Mouse (Mus musculus): Measurements from ENCODE around the gene Tmem200a.
"Not testable (repeated sequence)": the region's sequence is repeated elsewhere in the genome, so short reads cannot be mapped to it uniquely, and the experiment has no call there.

The Tmem200a gene

GRCm38 (mm10) chr10:25982617-25983016 is 96.2 kb downstream of the Tmem200a start:
- DNase-seq (ENCODE audit: low spot score), result no peak

DNA sequence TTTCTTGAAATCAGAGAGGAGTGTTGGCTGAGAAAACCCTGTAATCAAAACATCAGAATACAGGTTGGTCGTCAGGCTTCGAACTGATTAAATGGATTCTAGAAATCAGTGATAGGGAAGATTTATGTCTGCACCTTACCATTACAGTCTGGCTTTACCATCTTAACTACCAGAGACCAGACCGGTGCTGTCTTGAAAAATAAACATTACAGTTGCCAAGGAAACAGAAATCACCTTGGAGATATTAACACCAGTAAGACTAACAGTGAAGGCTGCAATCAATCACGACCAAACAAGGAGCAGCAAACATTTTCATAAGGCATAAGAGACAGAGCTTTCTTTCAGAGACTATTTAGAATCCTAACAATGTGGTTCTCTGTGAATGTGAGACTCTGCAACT is 116.0 kb downstream of the Tmem200a start:
- DNase-seq (ENCODE audit: low spot score), result no peak

GRCm38 (mm10) chr10:25961066-25961465 is 117.8 kb downstream of the Tmem200a start:
- no peak for DNase-seq (ENCODE audit: low spot score)

DNA sequence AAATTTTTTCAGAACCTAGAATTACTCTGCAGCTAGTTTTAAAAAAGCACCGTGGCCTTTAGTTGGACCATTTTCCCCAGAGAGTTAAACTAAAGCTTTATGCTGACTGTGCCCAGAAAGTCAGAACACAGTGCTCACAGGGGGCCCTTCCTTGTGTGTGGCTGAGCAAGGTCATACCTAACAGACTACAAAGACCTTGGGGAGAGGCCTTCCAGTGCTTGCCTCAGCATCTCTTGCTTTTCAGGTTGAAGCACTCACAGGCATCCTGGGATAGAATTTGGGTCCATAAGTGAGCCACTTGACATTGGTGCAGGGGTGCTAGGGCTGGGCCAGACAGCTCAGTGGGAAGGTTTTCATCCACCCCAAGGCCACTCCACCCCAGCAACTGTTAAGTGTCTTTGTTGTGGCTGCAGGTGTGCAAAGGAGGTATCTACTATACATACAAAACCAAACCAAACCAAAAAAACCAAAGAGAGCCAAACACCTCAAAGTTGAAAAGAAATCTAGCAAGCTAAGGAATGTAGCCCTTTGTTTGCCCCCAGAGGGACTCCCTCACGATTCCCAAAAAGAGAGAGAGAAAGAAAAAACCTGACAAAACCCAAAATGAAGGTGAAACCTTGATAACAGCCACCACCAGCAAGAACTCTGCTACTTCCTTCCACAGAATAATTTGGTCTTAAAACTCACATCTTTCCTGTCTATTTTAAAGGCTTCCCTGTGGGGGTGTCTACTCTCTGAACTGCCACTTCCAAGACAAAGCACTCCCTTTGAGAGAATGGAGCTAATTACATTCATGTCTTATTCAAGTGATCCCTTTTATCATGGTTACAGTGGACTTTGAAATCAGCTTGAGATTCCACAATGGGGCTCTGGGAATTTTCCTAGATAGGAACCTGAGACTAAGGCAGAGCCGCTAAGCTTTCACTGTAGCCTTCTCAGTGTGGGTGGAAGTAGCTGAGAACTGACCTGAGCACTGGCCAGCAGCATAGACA is 119.8 kb downstream of the Tmem200a start:
- DNase-seq (ENCODE audit: low spot score), result no peak

DNA sequence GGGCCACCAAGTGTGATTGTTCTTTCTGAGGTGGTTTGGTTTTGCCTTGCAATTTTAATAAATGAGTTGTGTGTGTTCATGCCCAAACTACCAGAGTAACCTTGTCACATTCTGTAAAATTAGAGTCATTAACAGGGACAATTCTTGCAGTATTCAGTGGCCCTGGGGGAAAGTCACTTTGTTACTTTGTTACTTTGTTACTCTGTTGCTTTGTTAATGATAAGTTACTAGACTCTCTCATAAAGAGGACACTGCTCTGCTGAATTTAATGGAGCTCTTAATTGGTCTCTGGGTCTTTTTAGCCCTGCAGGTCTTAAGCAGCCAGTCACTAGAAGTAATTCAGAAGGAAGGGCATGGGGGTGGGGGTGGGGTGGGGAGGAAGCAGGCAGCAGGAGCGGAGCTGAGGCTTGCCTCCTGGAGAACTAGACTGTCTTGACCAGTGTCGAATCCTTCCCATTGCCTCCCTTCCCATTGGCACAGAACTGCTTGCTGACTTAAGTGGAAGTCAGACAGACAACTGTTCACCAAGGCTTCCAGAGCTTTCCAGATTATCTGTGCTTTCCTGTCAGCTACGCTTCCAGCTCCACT is 124.1 kb downstream of the Tmem200a start:
- DNase-seq (ENCODE audit: low spot score), result no peak

- no peak for DNase-seq (ENCODE audit: low spot score)
Measured at GRCm38 (mm10) chr10:25952838-25953237, 126.0 kb downstream of the Tmem200a start.

GRCm38 (mm10) chr10:25952150-25952549 is 126.7 kb downstream of the Tmem200a start:
- DNase-seq (ENCODE audit: low spot score), result no peak

DNA sequence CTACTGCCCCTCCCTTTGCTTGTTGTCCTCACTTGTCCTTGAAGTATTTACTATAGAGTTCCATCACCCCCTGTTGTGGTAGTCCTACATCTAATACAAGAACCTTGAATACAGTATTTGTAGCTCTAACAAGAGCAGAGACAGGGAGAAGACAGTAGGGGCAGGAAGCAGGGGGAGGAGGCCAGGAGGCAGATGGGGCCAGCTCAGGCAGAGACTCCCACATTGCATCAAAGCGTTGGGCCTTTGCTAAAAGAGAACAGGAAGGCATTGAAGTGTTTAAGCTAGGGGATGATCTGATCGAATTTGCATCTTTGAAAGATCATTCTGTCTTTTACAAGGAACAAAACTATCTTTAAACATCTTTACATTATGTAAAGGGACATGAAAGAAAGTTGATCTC is 133.0 kb downstream of the Tmem200a start:
- no peak for DNase-seq (ENCODE audit: low spot score)

DNA sequence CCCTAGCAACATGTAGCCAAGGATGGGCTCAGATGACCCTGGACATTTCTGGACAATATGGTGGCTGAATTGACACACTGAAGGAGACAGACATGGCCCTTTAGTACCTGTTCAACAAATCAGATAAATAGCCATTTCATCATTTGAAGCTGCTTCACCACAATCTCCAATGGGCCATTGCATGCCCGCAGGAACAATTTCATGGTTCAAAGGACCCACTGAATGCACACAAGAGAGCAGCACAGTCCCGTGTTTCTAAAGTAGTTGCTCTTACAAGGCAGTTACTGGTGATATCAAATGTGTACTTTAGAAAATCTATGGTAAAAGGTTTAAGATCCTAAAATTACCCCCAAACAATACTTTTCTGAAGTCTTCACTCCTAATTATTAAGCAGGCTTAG is 134.2 kb downstream of the Tmem200a start:
- no peak for DNase-seq (ENCODE audit: low spot score)

DNA sequence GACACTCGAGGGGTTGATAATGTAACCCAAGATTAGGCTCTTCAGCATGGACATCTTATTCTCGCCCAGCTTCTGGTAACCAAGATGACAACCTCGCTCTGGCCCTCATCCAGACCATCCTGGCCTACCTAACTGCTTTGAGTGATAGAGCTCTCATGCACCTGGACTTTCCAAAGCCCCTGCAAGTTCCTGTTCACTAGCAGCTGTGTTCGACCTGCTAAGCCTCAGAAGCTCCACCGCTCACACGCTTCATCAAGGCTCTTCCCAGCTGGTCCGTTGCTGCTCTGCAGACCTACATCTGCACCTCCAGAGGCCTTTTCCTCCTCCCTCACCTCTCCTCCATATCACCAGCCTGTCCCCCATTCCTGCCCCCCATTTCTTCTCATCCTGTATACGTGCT is 147.1 kb downstream of the Tmem200a start:
- DNase-seq (ENCODE audit: low spot score), result no peak

- DNase-seq (ENCODE audit: low spot score), result no peak
Measured at GRCm38 (mm10) chr10:25929401-25930150, 149.3 kb downstream of the Tmem200a start.

DNA sequence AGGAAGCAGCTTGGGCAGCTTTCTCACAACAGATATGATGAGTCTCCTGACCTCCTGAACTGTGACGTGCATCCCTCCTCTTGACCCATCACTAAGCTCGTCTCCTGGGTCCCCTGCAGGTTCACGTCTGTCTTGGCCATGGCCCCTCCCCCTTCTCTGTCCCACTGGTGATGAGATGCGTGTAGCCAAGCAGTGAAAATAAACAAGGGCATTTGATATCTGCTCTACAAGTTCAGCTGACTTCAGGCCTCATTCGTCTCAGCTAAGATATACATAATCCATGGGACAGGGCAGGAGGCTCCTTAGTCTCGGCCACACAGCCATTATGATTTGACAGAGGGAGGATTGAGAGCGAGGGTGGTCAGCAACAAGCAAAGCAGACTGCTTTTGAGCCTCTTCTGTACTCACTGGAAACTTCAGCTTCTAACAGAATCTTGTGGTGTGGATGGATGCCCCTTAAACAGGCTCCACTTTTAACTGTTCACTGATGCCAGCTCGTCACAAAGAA is 149.9 kb downstream of the Tmem200a start:
- no peak for DNase-seq (ENCODE audit: low spot score)

DNA sequence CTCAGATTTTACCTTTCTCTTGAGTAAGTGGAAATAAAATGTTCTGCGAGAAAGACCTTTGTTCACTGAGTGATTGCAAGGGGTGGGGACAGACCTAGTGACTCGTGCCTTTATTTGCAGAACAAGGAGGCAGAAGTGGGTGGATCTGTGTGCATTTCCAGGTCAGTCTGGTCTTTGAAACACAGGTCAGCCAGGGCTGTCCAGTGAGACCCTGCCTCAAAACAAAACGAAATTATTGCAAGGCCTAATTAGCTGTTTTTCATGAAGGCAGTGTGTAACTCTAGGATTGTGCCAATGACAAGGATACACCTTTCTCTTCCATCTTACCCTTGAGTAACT is 150.4 kb downstream of the Tmem200a start:
- DNase-seq (ENCODE audit: low spot score), result no peak

DNA sequence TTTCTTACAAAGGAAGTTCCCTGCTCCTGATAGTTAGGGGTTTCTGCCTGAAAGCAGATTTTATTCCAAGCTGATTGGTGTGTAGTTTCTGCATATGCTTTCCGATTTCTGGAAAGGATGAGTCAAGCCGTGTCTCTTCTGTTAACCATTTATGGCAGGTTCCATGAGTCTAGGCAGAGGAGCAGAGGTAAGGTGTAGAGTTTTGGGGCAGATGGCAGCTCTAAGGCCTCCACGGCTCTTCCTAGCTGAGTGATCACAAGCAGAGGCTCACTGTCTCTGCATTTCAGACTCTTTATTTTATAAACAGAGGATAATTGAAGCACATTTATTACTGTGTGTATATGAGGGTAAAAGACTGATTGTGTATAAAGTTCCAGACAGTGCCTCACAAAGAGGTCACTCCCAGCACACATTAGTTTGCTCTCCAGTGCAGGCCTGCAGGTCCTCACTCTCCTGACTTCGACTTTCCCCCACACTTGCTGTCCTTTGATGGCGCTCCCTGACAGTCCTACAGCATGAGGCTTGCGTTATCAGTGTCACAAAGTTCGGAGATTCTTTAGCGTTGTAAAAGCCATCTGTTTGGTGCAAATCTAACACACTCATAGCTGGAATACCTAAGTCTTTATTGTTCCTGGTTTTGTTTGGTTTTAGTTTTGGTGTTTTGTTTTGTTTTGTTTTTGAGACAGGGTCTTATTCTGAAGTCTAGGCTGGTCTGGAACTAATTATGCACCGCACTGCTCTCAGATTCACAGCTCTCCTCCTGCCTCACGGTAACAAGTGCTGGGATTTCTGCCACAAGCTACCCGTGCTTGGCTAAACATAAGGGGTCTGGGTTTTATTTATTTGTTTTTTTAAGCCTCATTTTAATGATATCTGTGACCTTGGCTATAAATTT is 151.1 kb downstream of the Tmem200a start:
- no peak for DNase-seq (ENCODE audit: low spot score)

DNA sequence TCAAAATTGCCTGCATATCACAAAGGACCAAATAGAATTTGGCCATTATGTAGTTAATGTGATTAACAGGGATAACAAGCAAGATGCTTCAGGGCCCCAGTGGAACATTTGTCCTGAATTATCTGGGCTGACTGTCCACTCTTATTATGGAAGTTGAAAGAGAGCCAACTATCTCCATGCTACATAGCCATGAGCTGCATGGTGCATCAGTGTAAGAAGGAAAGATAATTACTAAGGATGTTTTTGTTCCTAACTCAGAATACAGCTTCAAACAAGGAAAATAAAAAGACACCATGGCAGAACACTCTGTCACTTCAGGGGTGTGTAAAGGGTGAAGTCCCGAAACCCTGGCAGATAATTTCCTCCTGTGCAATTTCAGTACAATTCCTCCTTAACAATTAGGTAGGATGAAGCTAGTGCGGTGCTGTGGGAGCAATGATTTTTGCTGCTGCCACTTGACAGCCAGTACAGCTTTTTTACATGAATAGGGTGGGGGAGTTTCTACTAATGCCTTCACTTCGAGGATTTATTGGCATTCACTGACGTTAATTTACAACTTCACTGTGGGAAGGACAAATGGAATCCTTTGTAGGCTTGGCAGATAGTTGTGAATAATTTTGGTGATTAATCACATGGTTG is 158.1 kb downstream of the Tmem200a start:
- no peak for DNase-seq (ENCODE audit: low spot score)

- no peak for DNase-seq (ENCODE audit: low spot score)
Measured at GRCm38 (mm10) chr10:25918103-25918502, 160.7 kb downstream of the Tmem200a start.

- DNase-seq (ENCODE audit: low spot score), result no peak
Measured at GRCm38 (mm10) chr10:25910270-25910669, 168.6 kb downstream of the Tmem200a start.

DNA sequence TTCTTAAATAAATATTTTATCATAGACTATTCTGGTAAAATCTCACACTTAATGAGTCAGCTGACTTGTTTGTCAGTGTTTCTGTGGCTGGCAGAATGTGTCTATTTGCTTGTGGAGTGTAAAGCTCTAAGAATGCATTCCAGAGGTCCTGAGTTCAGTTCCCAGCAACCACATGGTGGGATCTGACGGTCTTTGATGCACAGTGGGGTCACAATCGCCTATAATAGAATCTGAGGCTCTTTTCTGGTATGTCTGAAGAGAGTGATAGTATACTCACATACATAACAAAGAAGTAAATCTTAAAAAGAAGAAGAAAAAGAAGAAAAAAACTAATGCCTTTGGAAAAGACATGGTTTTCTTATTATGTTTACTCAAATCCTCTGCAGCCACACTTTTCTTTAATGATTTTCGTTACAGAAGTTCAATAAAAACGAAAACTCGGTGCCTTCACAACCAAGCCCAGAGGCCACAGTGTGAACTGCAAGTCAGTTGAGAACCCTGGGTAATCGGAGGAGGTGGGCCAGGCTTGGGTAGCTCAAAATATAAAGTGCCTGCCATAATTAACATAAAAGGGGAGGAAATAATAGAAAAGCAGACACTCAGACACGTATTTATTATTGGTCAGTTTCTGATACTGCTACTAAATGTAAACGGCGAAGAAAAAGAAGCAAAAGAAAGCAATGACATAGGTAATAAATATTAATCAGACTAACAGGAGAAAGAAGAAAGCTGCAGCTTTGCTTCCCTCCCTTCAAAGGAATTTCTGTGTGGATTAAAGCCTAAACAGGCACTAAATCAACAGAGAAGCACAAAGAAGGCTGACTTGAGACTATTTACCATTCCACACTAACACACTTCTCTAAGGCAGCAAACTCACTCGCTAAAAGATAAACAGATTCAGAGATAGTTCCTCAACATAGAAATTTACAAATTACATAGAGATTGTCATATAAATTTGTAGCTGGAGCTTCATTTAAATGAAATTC is 170.5 kb downstream of the Tmem200a start:
- no peak for DNase-seq (ENCODE audit: low spot score)

DNA sequence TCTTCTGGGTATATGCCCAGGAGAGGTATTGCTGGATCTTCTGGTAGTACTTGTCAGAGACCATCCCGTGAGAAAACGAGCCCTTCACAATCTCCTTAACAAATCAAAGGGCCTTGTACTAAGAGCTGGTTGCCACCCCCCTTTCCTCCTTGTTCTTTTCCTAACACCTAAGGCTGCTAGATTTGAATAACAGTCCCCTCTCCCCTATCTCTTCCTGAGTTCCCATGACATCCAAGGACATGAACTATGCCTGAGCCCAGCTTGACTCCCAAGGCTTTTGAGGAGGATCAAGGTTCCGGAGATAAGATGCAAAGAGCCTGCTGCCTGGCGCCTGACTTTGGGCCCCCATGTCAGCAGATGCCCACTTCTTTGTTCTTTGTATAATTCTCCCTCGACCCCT is 184.7 kb downstream of the Tmem200a start:
- not testable (repeated sequence) for DNase-seq (ENCODE audit: low spot score)

GRCm38 (mm10) chr10:25887225-25887624 is 191.6 kb downstream of the Tmem200a start:
- no peak for DNase-seq (ENCODE audit: low spot score)
